Mouse (Mus musculus): ENCODE data around the gene H2-Ab1.

H2-Ab1 gene

DNA sequence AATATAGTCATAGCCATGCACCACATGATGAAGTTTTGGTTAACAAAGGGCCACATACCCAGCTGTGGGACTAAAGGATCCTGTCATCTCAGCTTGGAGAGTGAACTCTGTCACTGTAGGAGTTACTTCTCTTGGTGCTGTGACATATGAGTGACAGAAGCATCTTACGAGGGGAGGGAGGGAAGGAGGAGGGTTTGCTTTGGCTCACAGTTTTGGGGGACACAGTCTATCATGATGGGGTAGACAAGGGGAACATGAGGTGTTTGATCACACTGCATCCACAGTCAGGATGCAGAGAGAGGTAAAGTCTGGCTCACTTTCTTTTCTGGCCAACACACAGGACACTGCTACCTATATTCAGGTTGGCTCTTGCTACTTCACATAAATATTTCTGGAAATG is 24.3 kb downstream of the H2-Ab1 start:
- no peak for DNase-seq (ENCODE audit: low spot score in 2 of 2)

DNA sequence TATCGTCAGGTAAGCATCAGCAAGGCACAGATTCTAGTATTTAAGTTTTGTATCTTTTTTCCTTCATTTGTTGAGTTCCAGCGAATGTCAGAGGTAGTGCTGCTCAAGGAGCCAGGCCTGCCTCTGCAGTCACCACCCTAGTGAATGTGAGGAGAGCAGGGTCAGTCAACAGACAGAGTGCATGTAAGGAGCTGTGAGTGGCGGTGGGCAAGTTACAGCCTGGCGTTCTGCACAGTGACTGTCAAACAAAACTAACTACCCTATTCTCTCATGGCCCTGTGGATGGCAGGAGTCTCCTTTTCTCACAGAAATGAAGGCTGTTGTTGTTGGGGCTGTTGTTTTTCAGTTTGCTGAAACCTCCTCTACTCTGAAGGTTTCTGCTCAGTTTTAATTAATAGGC is 27.9 kb downstream of the H2-Ab1 start:
- DNase-seq (ENCODE audit: low spot score in 2 of 2), result no peak

DNA sequence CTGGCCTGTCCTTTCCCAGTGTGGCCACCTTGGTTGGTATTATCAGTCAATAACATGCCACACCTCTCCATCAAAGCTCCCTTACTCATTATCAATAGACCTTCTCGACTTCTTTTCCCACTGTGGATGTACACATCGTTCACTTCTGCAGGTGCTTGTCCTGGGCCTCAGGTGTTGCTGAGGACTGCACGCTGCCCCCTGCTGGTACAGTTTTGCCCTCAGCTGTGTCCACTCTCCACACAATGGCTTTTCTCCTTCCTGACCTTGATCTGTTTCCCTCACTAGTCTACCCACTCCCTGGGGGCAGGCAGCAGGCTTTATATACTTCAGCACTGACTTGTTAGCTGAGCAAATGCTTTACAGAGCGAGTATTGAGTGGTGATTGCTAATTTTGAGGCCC is 28.4 kb downstream of the H2-Ab1 start:
- no peak for DNase-seq (ENCODE audit: low spot score in 2 of 2)

DNA sequence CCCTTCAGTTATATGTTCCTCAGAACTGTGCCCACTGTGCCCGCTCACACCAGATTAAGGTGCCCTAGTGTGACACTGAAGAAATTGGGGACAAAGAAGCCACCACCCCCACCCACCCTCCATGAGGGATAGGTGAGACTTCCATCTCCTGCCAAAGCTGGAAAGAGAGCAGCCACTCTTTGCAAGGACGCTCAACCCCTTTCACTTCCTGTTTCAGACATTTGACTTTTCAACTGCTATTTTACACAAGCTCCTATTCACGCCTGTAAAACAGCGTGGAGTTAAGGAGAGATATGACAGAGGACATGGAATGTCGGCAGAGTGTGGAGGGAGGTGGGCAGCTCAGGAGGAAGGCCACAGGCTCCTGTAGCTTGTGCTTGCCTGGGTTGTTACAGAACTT is 29.0 kb downstream of the H2-Ab1 start:
- DNase-seq (ENCODE audit: low spot score in 2 of 2), result no peak

DNA sequence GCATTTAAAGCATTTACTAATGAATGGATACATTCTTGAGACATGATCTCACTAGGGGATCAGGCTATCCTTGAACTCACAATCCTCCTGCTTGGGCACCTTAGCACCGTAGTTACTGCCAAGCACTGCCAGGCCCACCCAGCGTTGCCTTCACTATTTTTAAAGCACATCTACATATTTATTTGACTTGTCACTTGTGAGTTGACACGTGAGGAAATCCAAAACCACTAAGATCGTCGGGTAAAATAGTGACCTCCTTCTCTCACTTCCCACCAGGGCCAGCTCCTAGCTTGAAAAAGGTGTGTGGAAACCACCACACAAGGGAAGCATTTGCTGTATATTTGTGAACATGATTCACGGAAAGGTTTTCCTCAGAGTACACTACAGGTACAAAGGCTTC is 29.5 kb downstream of the H2-Ab1 start:
- DNase-seq (ENCODE audit: low spot score in 2 of 2), result no peak

DNA sequence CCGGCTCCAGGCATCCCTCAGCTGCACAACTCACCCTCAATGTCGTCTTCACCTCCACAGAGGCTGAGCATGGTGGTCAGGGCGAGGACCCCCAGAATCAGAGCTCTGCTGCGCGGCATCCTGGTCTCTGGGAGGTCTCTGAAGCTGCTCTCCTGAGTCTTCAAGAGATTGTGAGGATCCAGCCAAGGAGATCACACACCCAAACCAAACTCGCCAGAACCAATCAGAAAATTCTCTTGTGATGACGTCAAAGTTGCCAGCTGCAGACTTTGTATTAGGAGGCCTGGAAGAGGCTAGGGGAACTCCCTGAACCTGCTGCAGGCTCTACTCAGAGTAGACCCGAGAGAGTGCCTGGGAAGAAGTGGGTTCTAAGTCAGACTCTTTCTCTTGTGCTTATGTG is 30.2 kb downstream of the H2-Ab1 start, which contains the start of gene H2-Aa:
Gene H2-Aa (minus strand): TSS at position 176 of the 400 bp plus-strand sequence.
- peak; percentile 48 to 95 for DNase-seq (ENCODE audit: low spot score in 2 of 2)

DNA sequence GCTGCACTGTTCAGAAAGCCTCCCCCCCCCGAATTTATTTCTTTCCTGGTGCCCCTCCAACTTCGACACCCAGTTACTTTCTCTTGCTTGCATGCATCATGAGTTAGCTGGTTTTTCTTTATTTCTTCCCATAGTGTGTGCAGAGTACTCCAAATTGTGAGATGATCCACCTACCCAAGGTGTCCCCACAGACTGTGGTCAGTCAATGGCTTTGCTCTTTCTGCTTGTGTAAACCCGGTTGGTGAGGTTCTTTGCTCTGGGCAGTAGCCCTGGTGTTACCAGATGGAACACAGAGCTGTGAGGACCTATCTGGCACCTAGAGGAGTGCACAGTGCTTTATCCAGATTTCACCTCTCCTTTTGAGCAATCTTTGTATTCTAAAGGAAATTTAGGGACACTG is 30.6 kb downstream of the H2-Ab1 start:
- DNase-seq (ENCODE audit: low spot score in 2 of 2), result no peak

DNA sequence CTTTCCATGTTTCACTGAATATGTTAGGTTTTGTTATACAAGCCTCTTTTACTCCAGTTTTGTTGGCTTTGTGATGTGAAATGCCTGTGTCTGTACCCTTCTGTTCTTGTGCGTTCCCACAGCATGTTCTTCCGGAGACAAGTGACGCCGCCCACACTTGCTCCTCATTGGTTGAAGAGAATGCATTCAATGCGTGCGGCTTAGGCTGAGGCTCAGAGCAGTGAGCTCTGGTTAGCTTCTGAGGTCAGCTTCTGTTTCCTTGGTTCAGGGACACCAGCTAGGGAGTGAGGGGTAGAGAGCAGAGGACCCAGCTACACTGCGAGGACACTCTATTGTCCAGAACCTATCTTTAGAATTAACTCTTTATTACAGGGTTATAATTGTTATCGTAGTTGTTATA is 34.1 kb downstream of the H2-Ab1 start:
- peak; percentile 39 to 88 for DNase-seq (ENCODE audit: low spot score in 2 of 2)

DNA sequence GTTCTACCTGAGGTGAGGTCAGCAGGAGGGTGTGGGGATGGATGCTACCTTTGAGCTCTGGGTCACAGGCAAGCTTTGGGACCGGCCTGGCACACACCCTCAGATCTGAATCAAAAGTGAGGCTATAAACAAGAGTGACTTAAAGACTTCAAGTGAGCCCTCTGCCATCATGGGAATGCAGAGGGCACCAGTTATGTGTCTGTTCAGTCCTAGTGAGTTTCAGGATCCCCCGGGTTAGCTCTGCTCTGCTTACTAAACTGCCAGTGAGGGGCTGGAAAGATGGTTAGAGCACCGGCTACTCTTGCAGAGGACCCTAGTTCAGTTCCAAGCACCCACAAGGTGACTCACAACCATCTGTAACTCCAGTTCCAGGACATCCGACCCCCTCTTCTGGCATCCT is 35.1 kb downstream of the H2-Ab1 start:
- no peak for DNase-seq (ENCODE audit: low spot score in 2 of 2)

DNA sequence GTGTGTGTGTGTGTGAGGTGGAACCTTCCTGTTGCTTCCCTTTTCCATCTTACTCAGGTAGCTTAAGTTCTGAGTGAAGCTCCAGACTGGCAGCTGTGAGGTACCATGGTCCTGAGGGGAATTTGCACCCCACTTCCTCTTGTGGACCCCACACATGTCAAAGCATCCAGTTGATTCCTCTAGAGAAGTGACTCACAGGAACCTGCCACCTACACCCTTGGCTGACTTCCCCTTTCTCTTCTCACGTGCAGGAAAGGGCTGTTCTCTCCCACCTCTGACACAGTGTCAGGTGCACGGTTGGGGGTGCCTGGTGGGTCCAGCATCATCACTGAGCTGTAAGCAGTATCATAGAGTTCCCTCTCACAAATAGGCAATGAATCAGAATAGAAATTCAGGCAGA is 36.0 kb downstream of the H2-Ab1 start:
- no peak for DNase-seq (ENCODE audit: low spot score in 2 of 2)

DNA sequence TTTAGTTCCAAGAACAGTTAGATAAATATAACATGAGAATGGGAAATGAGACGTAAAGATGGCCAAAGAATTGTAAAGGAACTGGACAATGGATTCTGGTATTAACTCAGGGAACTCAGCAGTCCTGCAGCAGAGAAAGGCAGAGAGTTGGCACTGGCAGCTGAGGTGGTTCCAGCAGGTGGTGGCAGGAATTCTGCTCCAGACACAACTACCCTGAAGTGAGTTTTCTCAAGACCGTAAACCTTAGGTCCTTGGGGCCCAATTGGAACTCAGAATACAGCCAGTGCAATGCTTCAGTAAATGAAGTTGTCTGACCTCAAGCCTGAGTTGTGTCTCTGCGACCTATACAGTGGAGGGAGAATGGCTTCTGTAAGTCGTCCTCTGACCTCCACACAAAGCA is 36.8 kb downstream of the H2-Ab1 start:
- no peak for DNase-seq (ENCODE audit: low spot score in 2 of 2)

DNA sequence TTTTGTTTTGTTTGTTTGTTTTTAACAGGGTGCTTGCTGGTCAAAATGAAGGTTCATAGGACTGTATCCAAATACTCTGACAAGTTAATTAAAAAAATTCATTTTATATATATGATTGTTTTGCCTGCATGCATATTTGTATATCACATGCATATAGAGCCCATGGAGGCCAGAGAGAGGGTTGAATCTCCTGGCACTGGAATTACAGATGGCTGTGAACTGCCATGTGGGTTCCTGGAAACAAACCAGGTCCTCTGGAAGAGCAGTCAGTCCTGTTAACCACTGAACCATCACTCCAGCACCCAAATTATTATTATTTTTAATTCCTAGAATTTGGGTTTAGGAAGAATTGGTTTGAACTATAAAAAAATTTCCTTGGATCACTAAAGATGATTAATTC is 37.8 kb downstream of the H2-Ab1 start:
- DNase-seq (ENCODE audit: low spot score in 2 of 2), result no peak

DNA sequence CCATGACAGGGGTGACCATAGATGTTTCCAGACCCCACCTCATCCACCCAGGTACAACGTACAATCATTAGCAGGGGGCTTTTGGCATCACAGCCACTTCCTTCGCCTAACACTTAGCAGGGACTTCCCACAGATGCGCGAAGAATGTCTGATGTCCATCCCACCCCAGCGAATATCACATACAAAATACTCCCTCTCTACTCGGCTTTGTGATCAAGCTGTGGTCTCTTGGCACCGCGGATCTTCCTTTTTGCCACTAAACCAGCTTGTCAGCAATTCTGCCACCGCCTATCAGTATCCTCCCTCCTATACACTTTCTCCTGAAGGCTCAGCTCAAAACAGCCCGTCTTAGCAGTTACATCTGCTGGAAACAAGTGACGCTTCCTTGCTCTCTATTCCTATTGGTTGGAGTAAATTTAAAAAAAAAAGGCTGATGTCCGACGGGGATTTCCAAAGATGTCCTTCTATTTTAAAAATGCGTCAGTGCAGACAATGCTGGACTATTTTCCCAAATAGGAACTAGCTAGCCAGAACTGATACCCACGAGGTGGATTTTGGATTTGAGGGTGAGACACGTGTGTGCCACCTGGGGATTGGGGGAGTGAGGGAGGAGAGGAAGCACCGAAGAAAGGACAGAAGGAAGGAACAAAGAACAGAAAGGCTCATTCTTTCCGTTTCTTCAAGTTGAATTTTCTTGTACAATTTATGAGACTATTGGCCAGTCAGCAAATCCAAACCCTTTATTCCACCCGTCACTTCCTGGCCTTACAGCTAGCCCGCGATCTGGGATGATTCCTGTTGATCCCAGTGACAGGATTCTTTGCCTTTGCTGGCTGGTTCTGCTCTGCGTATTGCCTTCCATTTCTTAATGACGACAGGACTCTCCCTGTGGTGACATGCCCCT is 38.7 kb downstream of the H2-Ab1 start:
- peak; percentile 19 to 71 for DNase-seq (ENCODE audit: low spot score in 2 of 2)

DNA sequence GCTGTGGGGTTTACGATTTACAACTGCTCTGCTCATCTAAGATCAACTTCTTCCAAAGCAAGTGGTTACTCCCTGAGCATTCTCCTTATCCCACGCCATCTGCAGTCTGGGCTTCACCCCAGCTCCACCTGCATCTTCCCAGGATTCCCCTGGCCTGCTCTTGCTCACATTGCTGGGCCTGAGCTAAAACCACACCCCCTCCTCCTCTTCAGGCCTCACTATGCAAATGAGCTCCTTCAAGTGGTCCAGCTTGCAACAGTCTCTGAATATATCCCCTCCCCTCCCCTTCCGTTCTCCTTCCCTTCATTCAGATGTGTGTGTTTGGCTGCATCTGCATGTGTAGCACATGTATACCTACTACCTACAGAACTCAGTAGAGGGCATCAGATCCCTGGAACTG is 41.9 kb downstream of the H2-Ab1 start:
- no peak for DNase-seq (ENCODE audit: low spot score in 2 of 2)

DNA sequence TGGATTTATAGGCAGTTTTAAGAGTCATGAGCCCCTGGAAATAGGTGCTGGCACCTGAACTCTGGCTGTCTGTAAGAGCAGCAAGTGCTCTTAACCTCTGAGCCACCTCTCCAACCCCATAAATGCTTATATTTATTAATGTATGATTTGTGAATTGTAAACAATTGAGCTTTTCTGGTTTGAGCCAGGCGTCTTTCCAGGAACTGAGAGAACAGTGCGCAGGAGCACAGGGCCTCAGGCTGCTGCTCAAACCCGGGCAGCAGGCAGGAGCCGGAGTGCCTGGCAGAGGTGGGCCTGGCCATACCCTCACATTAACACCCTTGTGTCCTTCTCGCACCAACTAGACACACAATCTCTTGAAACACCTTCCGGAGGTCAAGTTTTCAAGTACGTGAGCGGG is 42.6 kb downstream of the H2-Ab1 start:
- DNase-seq (ENCODE audit: low spot score in 2 of 2), result no peak

DNA sequence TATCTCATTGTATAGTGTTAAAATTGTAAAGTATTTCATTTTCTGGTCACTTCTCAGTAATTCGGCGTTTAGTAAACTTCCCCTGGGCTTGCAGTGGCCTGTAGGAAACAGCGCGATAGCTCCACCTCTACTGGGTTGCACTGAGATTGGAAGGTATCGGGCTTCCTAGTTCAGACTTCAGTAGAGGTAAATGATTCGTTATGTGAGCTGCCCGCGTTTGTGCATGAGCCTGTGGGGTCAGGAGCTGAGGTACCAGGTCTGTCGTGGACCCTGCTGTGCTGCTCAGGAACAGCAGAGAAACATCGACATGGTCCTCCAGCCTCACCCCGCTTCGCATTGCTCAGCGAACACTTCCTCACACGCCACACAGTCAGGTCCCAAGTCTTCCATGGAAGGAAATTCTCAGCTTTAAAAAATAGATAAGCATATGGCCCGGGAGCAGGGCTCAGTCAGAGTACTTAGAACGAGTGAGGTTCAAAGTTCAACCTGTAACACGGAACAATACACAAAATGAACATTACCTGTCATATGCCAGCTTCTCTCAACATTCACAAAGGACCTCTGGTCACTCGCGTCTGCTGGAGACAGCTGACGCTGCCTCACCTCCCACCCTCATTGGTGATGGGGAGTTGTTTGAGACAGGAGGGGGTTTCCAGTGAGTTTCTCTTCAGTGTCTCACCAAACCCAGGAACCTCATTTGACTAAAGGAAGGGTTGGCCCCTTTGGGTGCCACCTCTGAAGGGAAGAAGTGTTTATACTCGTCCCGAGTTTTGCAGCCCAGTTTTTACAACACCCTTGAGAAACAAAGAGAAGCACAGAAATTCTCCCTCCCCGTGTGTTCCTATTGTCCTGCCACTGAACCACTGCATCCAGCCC is 43.4 kb downstream of the H2-Ab1 start:
- DNase-seq (ENCODE audit: low spot score in 2 of 2), result no peak

DNA sequence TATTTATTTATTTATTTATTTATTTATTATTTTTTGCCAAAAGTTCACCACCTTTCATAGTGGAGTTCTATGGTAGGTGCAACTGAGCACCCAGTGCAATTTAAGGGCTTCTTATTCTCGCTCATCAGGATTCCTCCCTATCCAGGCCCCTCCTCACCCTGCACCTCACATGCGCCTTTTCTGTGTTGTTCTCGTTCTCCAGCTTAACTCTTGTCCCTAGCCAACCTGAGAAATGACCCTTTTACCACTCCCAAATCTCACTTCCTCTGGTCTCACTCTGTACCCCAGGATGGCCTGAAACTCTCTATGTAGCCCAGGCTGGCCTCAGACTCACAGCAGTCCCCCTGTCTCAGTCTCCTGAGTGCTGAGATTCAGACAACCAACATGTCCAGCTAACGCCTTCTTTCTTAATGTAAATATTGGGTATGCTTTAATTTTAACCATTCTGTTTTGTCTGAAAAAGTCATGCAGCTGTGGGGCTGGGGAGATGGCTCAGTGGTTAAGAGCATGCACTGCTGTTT is 44.2 kb downstream of the H2-Ab1 start:
- DNase-seq (ENCODE audit: low spot score in 2 of 2), result no peak

DNA sequence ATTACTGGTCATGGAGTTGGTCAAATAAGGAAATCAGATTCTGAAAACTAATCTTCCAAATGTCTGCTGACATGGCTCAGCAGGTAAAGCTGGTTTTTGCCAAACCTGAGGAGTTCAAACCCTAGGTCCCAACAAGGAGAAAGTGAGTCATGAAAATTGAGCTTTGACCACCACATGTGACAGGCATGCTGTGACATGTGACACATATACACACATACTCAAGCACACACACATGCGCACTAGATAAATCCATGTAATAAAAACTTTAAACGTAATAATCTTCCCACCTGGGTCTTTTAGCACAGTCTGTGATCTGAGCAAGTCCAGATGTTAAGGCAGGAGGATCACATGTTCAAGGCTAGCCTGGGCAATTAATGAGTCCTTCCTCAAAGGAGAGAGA is 46.3 kb downstream of the H2-Ab1 start:
- no peak for DNase-seq (ENCODE audit: low spot score in 2 of 2)

DNA sequence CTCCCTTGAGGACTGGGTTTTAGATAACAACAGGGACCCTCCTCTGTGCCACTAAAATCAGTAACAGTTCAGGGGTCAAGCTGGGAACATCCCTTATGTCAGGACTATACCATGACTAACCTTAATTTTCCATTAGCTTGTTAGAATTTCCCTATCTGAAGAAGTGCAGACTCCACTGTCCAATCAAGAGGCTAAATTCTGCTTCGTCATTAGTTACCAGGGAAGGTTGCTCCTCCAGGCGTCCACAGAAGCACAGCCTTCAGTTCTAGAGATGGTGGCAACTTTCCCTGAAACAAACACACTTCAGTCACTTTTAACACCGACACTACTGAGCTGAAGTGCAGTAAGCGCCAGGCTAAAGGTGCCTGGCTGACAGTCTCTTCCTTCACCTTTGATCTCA is 47.3 kb downstream of the H2-Ab1 start:
- DNase-seq (ENCODE audit: low spot score in 2 of 2), result peak; percentile 38 to 87

DNA sequence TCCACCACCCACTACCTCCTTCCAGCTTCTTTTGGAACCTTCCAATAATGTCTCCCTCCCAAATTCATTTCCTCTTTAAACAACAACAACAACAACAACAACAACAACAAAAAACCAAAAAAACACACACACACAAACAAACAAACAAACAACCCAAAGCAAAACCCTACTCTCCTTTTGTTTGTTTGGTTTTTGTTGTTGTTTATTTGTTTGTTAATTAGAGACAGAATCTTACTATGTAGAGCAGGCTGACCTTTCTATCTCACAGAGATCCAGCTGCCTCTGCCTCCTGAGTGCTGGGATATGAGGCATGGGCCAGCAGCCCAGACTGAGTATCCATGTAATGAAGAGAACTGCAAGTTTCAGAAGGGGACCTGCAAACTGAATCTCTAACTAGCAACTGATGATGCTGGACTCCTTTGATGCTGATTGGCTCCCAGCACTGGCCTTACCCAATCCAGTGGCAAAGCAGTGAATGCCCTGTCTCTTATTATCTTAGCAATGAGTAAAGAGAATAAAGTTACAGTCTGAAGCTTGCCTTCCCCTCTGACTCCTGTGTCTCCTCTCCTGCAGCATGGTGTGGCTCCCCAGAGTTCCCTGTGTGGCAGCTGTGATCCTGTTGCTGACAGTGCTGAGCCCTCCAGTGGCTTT is 48.0 kb downstream of the H2-Ab1 start, which contains the start of gene H2-Eb1:
Gene H2-Eb1 (plus strand): TSS at position 488 of the 651 bp plus-strand sequence.
- peak; percentile 73 to 96 for DNase-seq (ENCODE audit: low spot score in 2 of 2)

DNA sequence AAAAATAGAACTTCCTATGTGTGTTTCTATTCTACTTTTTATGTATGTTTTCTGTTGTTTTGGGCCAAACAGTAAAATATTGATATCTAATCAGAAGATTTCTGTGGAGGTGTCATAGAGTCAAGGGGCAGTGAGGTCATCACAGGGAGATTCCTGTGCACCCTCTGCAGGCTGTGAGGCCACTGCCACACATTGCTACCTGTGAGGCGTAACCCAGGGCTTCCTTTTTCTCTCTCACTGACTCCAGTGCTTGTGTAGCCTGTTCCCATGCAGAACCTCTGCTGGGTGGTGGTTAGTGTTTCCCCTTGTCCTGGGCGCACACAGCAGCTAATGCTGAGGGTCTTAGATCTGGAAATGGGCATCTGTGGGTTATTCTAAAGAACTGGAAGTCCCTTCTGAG is 48.9 kb downstream of the H2-Ab1 start:
- DNase-seq (ENCODE audit: low spot score in 2 of 2), result no peak

DNA sequence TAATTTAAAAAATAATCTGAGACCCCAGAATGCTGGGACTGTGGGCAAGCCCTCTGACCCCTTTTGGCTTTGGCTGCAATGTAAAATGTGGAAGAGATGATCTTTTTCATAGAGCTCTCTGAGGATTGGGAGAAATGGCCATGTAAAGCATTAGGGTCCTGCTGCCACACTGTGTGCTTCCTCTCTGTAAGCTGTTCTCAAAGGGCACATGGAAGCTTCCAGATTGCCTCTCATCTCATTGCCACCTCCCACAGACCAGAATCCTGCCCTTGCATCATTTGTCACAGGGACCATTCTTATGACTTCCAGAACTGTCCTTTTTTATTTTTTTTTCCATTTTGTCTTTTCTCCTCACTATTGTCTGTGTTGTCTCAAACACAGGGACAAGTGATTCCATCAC is 49.7 kb downstream of the H2-Ab1 start:
- no peak for DNase-seq (ENCODE audit: low spot score in 2 of 2)
